Mouse (Mus musculus): ENCODE measurements around the gene Zc3h15.

DNA sequence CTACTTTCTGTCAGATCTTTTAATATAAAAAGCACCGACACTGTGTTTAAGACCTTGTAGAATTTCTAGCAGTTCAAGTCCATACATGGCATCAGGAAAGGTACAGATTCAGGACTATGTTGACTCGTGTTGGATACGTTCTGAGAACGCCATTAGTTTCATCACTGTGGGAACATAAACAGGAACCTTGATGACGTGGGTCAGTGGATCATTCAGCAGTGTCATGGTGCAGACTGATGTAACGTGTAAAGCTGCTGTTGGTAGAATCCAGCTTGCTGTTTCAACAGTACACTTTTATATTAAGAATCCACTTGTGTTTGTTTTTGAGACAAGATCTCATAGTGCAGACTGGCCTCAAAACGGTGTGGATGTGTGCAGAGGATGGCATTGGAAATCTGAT lies 28.8 kb downstream of the Zc3h15 start:
- TF ChIP-seq CTCF (IDR thresholded peaks at IDR 0.05; ENCODE audit: low read depth) = no peak
- no peak for TF ChIP-seq EP300 (IDR thresholded peaks at IDR 0.05; ENCODE audit: low read depth)

Measured in liver, postnatal 0 days (tissue).